Mouse (Mus musculus) ES-E14 (cell line): ENCODE measurements at regions not wholly inside any gene's neighbourhood (a gene's known extent, or its start where the extent isn't known, plus 50 kb on each side); places are given as distances from the start of the nearest gene placed in this dataset.

Source experiments
- DNase-seq: peaks from one replicate; pipeline ENCODE4 v3.0.0-alpha.2; 2013; ENCODE audit warnings: low read depth, low spot score
- H3K27ac ChIP-seq: 2 replicates; pipeline ENCODE4 v1.5.1; 2012; ENCODE audit warnings: low read depth, mild to moderate bottlenecking, low read length, moderate library complexity, mixed read lengths; ENCODE audit not compliant: poor library complexity, insufficient read depth, severe bottlenecking
- H3K36me3 ChIP-seq: 2 replicates; pipeline ENCODE4 v1.6.1; 2012; ENCODE audit warnings: mild to moderate bottlenecking, low read length, moderate library complexity, mixed read lengths; ENCODE audit not compliant: control insufficient read depth, poor library complexity, insufficient read depth, severe bottlenecking
- H3K4me1 ChIP-seq, 2 experiments: fragments of 150-350 bp in 1 of 2; sonication (generic) in 1 of 2; 2 replicates each; pipeline ENCODE4 v1.6.1; 2012; ENCODE audit warnings: low read length in 2 of 2, mild to moderate bottlenecking in 1 of 2, mixed read lengths in 1 of 2; ENCODE audit not compliant: control insufficient read depth in 2 of 2, insufficient read depth in 2 of 2, poor library complexity in 1 of 2
- H3K4me3 ChIP-seq, 2 experiments: fragments of 150-350 bp in 1 of 2; sonication (generic) in 1 of 2; 2 replicates each; pipeline ENCODE4 v1.5.1; 2012; ENCODE audit warnings: low read length in 2 of 2, low read depth in 1 of 2, mild to moderate bottlenecking in 1 of 2, mixed read lengths in 1 of 2; ENCODE audit not compliant: insufficient read depth in 1 of 2, poor library complexity in 1 of 2, severe bottlenecking in 1 of 2
- H3K9ac ChIP-seq: 2 replicates; pipeline ENCODE4 v1.6.1; 2012; ENCODE audit warnings: low read depth, mild to moderate bottlenecking, low read length, mixed read lengths; ENCODE audit not compliant: poor library complexity, insufficient read depth, severe bottlenecking
- H3K9me3 ChIP-seq: fragments of 150-350 bp; sonication (generic); 2 replicates; pipeline ENCODE4 v1.6.1; 2012; ENCODE audit warnings: low read depth, mild to moderate bottlenecking, low read length; ENCODE audit not compliant: control insufficient read depth, insufficient read depth
- CHD2 ChIP-seq: IDR thresholded peaks from 2 replicates; pipeline ENCODE4 v1.6.1; 2014; ENCODE audit warnings: mild to moderate bottlenecking, low read depth, low read length, inconsistent platforms
- HCFC1 ChIP-seq: IDR thresholded peaks from 2 replicates; pipeline ENCODE4 v1.6.1; 2012; ENCODE audit warnings: low read length, inconsistent platforms, borderline replicate concordance; ENCODE audit not compliant: insufficient read depth
- MAFK ChIP-seq: IDR thresholded peaks from 2 replicates; pipeline ENCODE4 v1.6.1; 2014; ENCODE audit warnings: mild to moderate bottlenecking, low read depth, low read length, inconsistent platforms; ENCODE audit not compliant: insufficient read depth
- ZC3H11A ChIP-seq: IDR thresholded peaks from 2 replicates; pipeline ENCODE4 v1.6.1; 2012; ENCODE audit warnings: low read depth, mild to moderate bottlenecking, inconsistent platforms, low read length, borderline replicate concordance
- ZNF384 ChIP-seq: IDR thresholded peaks from 2 replicates; pipeline ENCODE4 v1.6.1; 2012; ENCODE audit warnings: low read depth, low read length, inconsistent platforms
- in situ Hi-C, 2 experiments: fragments of 600-800 bp; cut with MboI; formaldehyde crosslinking; loops; one replicate each; pipeline ENCODE4 v1.15.1; 2025; ENCODE audit warnings: low sequenced_read_pairs in 2 of 2, inconsistent platforms in 1 of 2; ENCODE audit not compliant: unreplicated experiment in 2 of 2

DNA sequence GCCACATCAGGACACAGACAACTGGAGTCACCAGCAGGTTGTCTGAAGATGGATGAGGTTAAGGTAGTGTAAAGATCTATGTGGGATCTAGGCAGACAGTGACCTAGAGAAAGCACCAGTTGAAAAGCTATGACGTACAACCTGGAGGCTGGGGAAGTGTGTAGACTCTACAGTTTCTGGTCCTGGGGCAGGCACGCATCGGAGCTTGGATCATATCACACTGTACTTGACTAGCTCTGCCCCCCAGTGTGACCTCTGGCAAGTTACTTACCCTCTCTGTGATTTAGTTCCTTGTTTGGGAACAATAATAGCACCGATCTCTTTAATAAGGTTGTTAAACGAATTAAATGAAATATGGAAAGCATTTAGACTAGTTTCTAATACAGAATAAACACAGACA, 75.5 kb downstream of the Gm12689 start:
- no peaks in the 10 kb centered on the region for H3K9me3 ChIP-seq
- in situ Hi-C loops, result no loop called here
- H3K4me1 ChIP-seq, result no peaks in the 10 kb centered on the region
- H3K4me3 ChIP-seq, result no peak overlapping the region
- no peak for DNase-seq
- no peak overlapping the region for H3K9ac ChIP-seq
- H3K27ac ChIP-seq, result no peak overlapping the region
- TF ChIP-seq ZC3H11A (no peak), HCFC1 (no peak), MAFK (no peak), ZNF384 (no peak), CHD2 (no peak)
- H3K36me3 ChIP-seq, result no peaks in the 10 kb centered on the region

DNA sequence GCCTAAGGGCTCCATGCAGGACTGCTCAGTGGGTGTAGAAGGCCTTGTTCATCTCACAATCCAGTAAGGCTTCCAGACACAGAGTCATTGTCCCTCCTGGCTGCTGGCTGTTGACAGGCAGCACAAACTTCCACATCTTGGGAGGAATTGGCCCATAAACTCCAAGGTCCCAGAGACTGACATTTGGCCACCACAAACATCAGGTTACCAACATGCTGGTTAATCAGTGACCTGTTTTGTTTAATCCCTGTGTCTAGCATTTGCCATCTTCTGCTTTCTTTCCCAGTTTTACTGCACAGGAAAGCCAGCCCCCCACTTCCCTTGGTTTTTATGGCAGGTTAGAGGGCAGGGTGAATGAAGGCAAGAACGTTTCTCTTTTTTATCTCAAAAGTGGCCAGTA, 80.5 kb downstream of the Gm12689 start:
- Histone ChIP-seq H3K9ac (no peak overlapping the region), H3K4me1 (no peaks in the 10 kb centered on the region), H3K4me3 (no peak overlapping the region), H3K9me3 (no peaks in the 10 kb centered on the region), H3K27ac (no peak overlapping the region), H3K36me3 (no peaks in the 10 kb centered on the region)
- in situ Hi-C loops, result no loop called here
- TF ChIP-seq ZC3H11A (no peak), CHD2 (no peak), ZNF384 (no peak), MAFK (no peak), HCFC1 (no peak)
- DNase-seq, result no peak

DNA sequence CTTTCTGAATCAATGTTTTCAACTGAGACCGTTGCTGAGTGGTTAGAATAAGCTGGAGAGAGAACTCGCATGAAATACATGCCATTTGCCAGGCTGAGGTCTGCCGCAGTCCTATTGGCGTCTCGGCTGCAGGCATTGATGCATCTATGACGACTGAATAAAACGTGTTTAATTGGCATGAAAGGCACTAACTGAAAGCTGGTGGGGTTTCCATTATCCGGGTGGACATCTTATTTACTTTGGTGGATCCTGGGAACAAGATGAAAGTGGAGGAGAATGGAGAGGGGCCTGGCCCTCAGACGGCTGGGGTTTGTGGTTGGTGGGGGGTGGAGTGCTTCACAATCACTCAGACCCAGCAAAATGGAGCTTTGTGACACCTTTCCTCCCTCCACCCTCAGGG, 81.2 kb downstream of the Gm12689 start:
- no peak for DNase-seq
- H3K27ac ChIP-seq, result no peak overlapping the region
- in situ Hi-C loops, result no loop called here

DNA sequence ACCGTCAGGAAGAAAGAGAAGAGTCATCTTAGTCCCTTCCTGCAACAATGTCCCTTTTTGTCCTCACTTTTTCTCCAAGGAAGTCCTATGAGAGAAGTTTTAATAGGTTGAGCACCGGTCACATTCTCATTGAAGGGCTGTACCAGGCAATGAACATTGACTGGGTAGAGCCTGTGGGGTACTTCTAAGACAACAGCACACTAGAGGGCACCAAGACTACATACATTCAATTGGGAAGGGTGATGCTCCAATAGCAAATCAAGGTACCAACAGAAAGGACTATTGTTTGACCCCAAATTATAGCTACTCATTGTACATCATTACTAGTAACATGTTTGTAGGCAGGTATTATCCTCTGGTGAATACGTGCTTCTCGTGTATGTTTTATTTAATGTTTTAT, 84.3 kb downstream of the Gm12689 start:
- no peak overlapping the region for H3K9ac ChIP-seq
- H3K4me3 ChIP-seq, result no peak overlapping the region
- in situ Hi-C loops, result no loop called here
- H3K4me1 ChIP-seq, result no peaks in the 10 kb centered on the region
- no peak for DNase-seq
- H3K36me3 ChIP-seq, result no peaks in the 10 kb centered on the region
- no peak for TF ChIP-seq CHD2
- no peak for TF ChIP-seq ZC3H11A
- no peak for TF ChIP-seq HCFC1
- TF ChIP-seq ZNF384, result no peak
- TF ChIP-seq MAFK, result no peak
- H3K27ac ChIP-seq, result no peak overlapping the region
- H3K9me3 ChIP-seq, result no peaks in the 10 kb centered on the region

More for the DNA sequence above, 81.2 kb downstream of the Gm12689 start:
- H3K4me3 ChIP-seq, result no peak overlapping the region
- no peaks in the 10 kb centered on the region for H3K9me3 ChIP-seq
- no peak overlapping the region for H3K9ac ChIP-seq
- no peaks in the 10 kb centered on the region for H3K4me1 ChIP-seq
- TF ChIP-seq ZC3H11A (no peak), CHD2 (no peak), ZNF384 (no peak), HCFC1 (no peak)
- H3K36me3 ChIP-seq, result no peaks in the 10 kb centered on the region

- in situ Hi-C loops, result no loop called here
- no peaks in the 10 kb centered on the region for H3K36me3 ChIP-seq
- H3K9ac ChIP-seq, result no peak overlapping the region
- no peaks in the 10 kb centered on the region for H3K9me3 ChIP-seq
- no peaks in the 10 kb centered on the region for H3K4me1 ChIP-seq
- no peak overlapping the region for H3K27ac ChIP-seq
- DNase-seq, result no peak
- no peak for TF ChIP-seq CHD2
- no peak for TF ChIP-seq MAFK
- no peak for TF ChIP-seq HCFC1
- TF ChIP-seq ZNF384, result no peak
- no peak for TF ChIP-seq ZC3H11A
- H3K4me3 ChIP-seq, result no peak overlapping the region
Measured at GRCm38 (mm10) chr4:99385381-99385780, 89.7 kb downstream of the Gm12689 start.
